Mouse (Mus musculus): ENCODE measurements at regions not wholly inside any gene's neighbourhood (a gene's known extent, or its start where the extent isn't known, plus 50 kb on each side); places are given as distances from the start of the nearest gene placed in this dataset.

DNA sequence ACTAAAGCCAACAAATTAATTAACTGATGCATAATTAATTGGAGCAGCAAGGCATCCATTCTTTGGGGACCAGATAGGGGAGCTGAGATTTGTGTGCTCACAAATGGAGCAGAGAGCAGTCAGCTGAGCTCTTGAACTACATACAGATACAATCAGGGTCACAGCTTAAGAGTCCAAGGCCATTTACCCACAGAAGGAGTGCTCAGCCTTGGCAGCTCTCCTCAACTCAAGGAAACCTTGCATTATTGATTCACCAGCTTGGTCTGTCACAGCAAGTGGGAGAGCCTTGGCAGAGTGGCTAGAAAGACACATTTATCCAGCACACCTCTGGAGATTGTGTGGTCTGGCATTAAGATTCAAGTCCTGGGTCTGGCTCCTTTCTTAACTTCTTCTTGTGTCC is 100.2 kb downstream of the Lrrc30 start:
- TF ChIP-seq CTCF (IDR thresholded peaks at IDR 0.05) (no peak), POLR2A (IDR thresholded peaks at IDR 0.05; ENCODE audit: insufficient read depth, low read depth, low read length) (no peak)
